Comparison of ENCODE assay signal across 15 mouse cellular contexts in genomic region chrX:87854107-87854506, GRCm38 (mm10).
"Had no signal": no experiment of that assay in that cellular context is flagged by ENCODE, and none has a peak within 500 bp of the region (broad histone marks: within the 10 kb centered on the region; RNA-seq: fewer than 3 reads in every experiment).

No protein-coding gene starts in this region.

- H3K4me2 ChIP-seq: limb, embryonic 12.5 days; liver, embryonic 13.5 days; midbrain, embryonic 13.5 days; neural tube, embryonic 15.5 days had no signal

- ATAC-seq: liver, postnatal 0 days; midbrain, embryonic 13.5 days had no signal

- H3K36me3 ChIP-seq: limb, embryonic 12.5 days; liver, embryonic 13.5 days; midbrain, embryonic 13.5 days; neural tube, embryonic 15.5 days had no signal

- H3K27me3 ChIP-seq: limb, embryonic 12.5 days; liver, embryonic 13.5 days; midbrain, embryonic 13.5 days; neural tube, embryonic 15.5 days had no signal

- H3K27ac ChIP-seq: limb, embryonic 12.5 days; liver, embryonic 13.5 days; midbrain, embryonic 13.5 days; neural tube, embryonic 15.5 days had no signal

- H3K9me3 ChIP-seq: limb, embryonic 12.5 days; liver, embryonic 13.5 days; midbrain, embryonic 13.5 days; neural tube, embryonic 15.5 days had no signal

- H3K9ac ChIP-seq: limb, embryonic 12.5 days; liver, embryonic 13.5 days; liver, postnatal 0 days; midbrain, embryonic 13.5 days; neural tube, embryonic 15.5 days had no signal

- H3K4me3 ChIP-seq: limb, embryonic 12.5 days; liver, embryonic 13.5 days; midbrain, embryonic 13.5 days; myocyte; neural tube, embryonic 15.5 days had no signal

- DNase-seq: kidney, postnatal 36 days; layer of hippocampus, adult 9-11 months; layer of hippocampus, postnatal 36 days; liver; liver, embryonic 13.5 days; liver, postnatal 0 days; lung, postnatal 36 days; right cerebral cortex, postnatal 4 days; spleen, adult 18-20 months; thymus, adult 18-20 months; thymus, postnatal 14 days had no signal

- H3K4me1 ChIP-seq: limb, embryonic 12.5 days; liver, embryonic 13.5 days; midbrain, embryonic 13.5 days; neural tube, embryonic 15.5 days had no signal
